ENCODE assay signal across 16 mouse cellular contexts in the genomic region with DNA sequence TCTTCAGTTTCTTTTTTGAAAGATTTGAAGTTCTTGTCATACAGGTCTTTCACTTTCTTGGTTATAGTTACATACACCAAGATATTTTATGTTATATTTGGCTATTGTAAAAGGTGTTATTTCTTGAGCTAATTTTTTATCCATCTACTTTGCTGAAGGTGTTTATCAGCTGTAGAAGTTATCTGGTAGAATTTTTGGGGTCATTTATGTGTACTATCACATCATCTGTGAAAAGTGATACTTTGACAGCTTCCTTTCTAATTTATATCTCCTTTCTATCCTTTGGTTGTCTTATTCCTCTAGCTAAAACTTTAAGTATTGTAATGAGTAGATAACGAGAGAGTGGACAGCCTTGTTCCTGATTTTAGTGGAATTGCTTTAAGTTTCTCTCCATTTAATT.
"Had no signal": no experiment of that assay in that cellular context is flagged by ENCODE, and none has a peak within 500 bp of the region (broad histone marks: within the 10 kb centered on the region; RNA-seq: fewer than 3 reads in every experiment).

No protein-coding gene starts in this region.

- H3K4me1 ChIP-seq: neural tube, embryonic 15.5 days; stomach, embryonic 15.5 days had no signal

- DNase-seq: retina, postnatal 1 day; right cerebral cortex, adult 18-20 months; right cerebral cortex, postnatal 14 days; right cerebral cortex, postnatal 25 days; right cerebral cortex, postnatal 4 days; spleen, adult 18-20 months; thymus, adult 18-20 months; thymus, adult 2 months; thymus, postnatal 14 days; thymus, postnatal 25 days; thymus, postnatal 36 days; thymus, postnatal 4 days had no signal

- H3K9me3 ChIP-seq: neural tube, embryonic 13.5 days; neural tube, embryonic 15.5 days; stomach, embryonic 15.5 days had no signal

- H3K27ac ChIP-seq: neural tube, embryonic 13.5 days; neural tube, embryonic 15.5 days; stomach, embryonic 15.5 days; stomach, postnatal 0 days had no signal

- H3K4me3 ChIP-seq: neural tube, embryonic 13.5 days; neural tube, embryonic 15.5 days; stomach, embryonic 15.5 days had no signal

- H3K9ac ChIP-seq: neural tube, embryonic 13.5 days; neural tube, embryonic 15.5 days; stomach, embryonic 15.5 days had no signal

- H3K27me3 ChIP-seq: neural tube, embryonic 13.5 days; neural tube, embryonic 15.5 days; stomach, embryonic 15.5 days had no signal
